Mouse (Mus musculus) testis, adult 2 months (tissue): Measurements from ENCODE around the gene Frat1. TPM values are rescaled to one million over a fixed set of nuclear protein-coding genes. Genes with fewer than 3 reads are reported as not detected.
"Not testable (repeated sequence)": the region's sequence is repeated elsewhere in the genome, so short reads cannot be mapped to it uniquely, and the experiment has no call there.

Experiments
- H3K27ac ChIP-seq: fragments of 200-500 bp; 2 replicates; pipeline ENCODE4 v1.5.1; 2012; ENCODE audit warnings: low read depth, low read length; ENCODE audit not compliant: control insufficient read depth, insufficient read depth
- H3K27me3 ChIP-seq: fragments of 200-500 bp; 2 replicates; pipeline ENCODE4 v1.6.1; 2012; ENCODE audit warnings: mild to moderate bottlenecking, low read length, moderate library complexity; ENCODE audit not compliant: control insufficient read depth, insufficient read depth
- H3K36me3 ChIP-seq: fragments of 200-500 bp; 2 replicates; pipeline ENCODE4 v1.6.1; 2012; ENCODE audit warnings: mild to moderate bottlenecking, low read length; ENCODE audit not compliant: control insufficient read depth, insufficient read depth
- H3K4me1 ChIP-seq: fragments of 200-500 bp; 2 replicates; pipeline ENCODE4 v1.6.1; 2012; ENCODE audit warnings: low read length; ENCODE audit not compliant: control insufficient read depth, insufficient read depth
- H3K4me3 ChIP-seq: fragments of 200-500 bp; 2 replicates; pipeline ENCODE4 v1.5.1; 2012; ENCODE audit warnings: low read depth, mild to moderate bottlenecking, low read length, moderate library complexity, mixed read lengths; ENCODE audit not compliant: control insufficient read depth
- CTCF ChIP-seq: fragments of 200-500 bp; IDR thresholded peaks from 2 replicates; pipeline ENCODE4 v1.5.1; 2012; ENCODE audit warnings: low read depth, mild to moderate bottlenecking, inconsistent platforms, low read length, moderate library complexity; ENCODE audit not compliant: control insufficient read depth, insufficient read depth, insufficient replicate concordance
- POLR2A ChIP-seq: fragments of 200-500 bp; IDR thresholded peaks from 2 replicates; pipeline ENCODE4 v1.6.1; 2012; ENCODE audit warnings: low read depth, mild to moderate bottlenecking, inconsistent platforms, low read length, moderate library complexity; ENCODE audit not compliant: control insufficient read depth
- polyA plus RNA-seq: library from polyadenylated mRNA; depleted of rRNA; stranded (reverse); fragments of >200 nt; gene quantifications from 2 replicates; pipeline ENCODE4 v1.2.3, GENCODE M21; 2012

Frat1 gene
- polyA plus RNA-seq, 1 experiment = 103 TPM

GRCm38 (mm10) chr19:41850719-41851543, 21.2 kb downstream of the Frat1 start:
- no peak overlapping the region for H3K4me3 ChIP-seq
- peaks cover 5% of the 10 kb centered on the region for H3K4me1 ChIP-seq
- H3K27ac ChIP-seq = no peak overlapping the region
- no peaks in the 10 kb centered on the region; the same call in 1 of the 2 replicates for H3K36me3 ChIP-seq
- TF ChIP-seq CTCF = no peak
- no peak for TF ChIP-seq POLR2A
- no peaks in the 10 kb centered on the region for H3K27me3 ChIP-seq

- no peak for TF ChIP-seq CTCF
- no peak for TF ChIP-seq POLR2A
- Histone ChIP-seq H3K4me3 (no peak overlapping the region), H3K27ac (no peak overlapping the region), H3K27me3 (no peaks in the 10 kb centered on the region), H3K4me1 (no peaks in the 10 kb centered on the region; the same call in none of the 2 replicates), H3K36me3 (no peaks in the 10 kb centered on the region)
Measured at GRCm38 (mm10) chr19:41852423-41852822, 22.7 kb downstream of the Frat1 start.

DNA sequence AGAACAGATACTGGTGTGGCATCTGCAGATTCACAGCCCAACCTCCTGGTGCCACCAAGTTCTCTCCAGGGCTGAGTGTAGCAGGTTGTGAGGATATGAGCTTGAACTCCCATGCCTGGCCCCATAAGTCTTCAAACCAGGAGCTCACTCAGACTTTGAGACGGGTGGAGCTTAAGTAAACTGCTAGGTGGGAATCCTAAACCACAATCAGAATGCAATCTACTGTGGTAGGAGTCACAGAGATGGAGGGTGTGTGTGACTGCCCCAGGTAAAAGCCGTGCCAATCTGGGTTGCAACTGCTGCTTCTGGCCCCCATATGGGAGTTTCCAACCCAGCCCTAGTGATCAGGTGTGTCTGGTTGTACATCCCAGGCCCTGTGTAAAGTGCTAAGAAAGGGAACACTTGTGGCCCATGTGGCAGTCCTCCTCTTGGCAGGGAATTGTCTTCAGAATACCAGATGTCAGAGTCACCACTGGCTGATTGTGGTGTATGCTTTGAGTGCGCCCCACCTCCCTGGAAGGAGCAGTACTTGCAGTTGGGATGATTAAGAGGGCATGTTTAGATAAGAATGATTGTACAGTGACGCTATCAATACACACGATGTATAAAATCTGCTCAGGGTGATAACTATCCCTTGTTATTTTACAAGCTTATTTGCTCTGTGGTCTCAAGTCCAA, 27.5 kb downstream of the Frat1 start:
- H3K36me3 ChIP-seq = no peaks in the 10 kb centered on the region
- no peaks in the 10 kb centered on the region for H3K4me1 ChIP-seq
- no peaks in the 10 kb centered on the region for H3K27me3 ChIP-seq
- TF ChIP-seq CTCF (no peak), POLR2A (no peak)
- H3K4me3 ChIP-seq = no peak overlapping the region
- H3K27ac ChIP-seq = no peak overlapping the region

DNA sequence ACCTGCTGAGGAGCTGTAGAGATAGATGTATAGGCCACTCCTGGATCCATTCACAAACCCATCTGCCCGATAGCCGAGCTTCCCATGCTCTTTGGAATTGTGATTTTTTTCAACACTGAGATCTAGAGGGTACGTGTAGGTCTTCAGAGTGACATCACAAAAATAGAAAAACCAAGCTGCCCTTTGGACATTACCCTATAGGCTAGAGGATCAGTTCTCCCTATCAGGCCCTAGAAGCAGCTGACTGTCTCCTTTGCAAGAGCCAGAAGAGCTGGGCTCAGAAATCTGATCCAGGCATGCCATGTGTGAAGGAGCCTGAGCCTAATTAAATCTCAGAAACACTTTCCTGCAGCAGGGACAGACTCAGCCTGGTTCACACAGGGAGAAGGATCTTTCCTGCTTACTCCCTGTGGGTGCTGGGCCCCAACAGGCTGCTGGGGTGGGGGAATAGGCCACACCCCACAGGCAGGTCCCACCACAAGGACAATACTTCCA, 28.1 kb downstream of the Frat1 start:
- TF ChIP-seq CTCF (no peak), POLR2A (no peak)
- H3K27ac ChIP-seq = no peak overlapping the region
- H3K4me1 ChIP-seq = no peaks in the 10 kb centered on the region
- H3K27me3 ChIP-seq = no peaks in the 10 kb centered on the region
- no peaks in the 10 kb centered on the region for H3K36me3 ChIP-seq
- H3K4me3 ChIP-seq = no peak overlapping the region

DNA sequence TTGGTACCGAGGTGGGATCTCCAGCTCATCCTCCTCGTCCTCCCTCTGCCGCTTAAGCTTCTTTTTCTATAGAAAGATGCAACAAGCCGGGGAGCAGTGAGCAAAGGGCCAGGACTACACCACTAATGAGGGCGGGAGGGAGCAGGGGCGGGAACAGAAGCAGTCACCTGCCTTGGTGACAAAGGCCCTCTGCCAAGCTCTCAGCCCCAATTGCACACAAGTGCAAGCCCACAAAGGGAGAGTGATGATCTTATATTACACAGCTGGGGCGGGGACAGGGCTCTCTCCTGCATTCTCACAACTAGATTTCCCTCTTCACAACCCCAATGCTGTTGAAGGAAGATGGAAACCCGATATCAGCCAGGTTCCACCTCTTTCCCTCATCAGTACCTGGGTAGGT, 36.9 kb downstream of the Frat1 start:
- no peak overlapping the region for H3K27ac ChIP-seq
- TF ChIP-seq POLR2A = no peak
- no peak for TF ChIP-seq CTCF
- H3K4me1 ChIP-seq = no peaks in the 10 kb centered on the region
- peaks cover 5% of the 10 kb centered on the region for H3K36me3 ChIP-seq
- H3K27me3 ChIP-seq = no peaks in the 10 kb centered on the region
- no peak overlapping the region for H3K4me3 ChIP-seq

- TF ChIP-seq CTCF = no peak
- Histone ChIP-seq H3K36me3 (peaks cover 5% of the 10 kb centered on the region), H3K27me3 (no peaks in the 10 kb centered on the region), H3K4me3 (no peak overlapping the region), H3K27ac (no peak overlapping the region), H3K4me1 (no peaks in the 10 kb centered on the region)
Measured at GRCm38 (mm10) chr19:41869296-41869695, 39.5 kb downstream of the Frat1 start.

GRCm38 (mm10) chr19:41869946-41870345, 40.2 kb downstream of the Frat1 start:
- not testable (repeated sequence) for H3K27me3 ChIP-seq, H3K36me3 ChIP-seq, H3K27ac ChIP-seq, H3K4me1 ChIP-seq, H3K4me3 ChIP-seq
